Mouse (Mus musculus) heart, adult 2 months (tissue): ENCODE data around the gene Htatsf1.

Experiments
- CTCF ChIP-seq: fragments of 200-600 bp; IDR thresholded peaks from 2 replicates; pipeline ENCODE4 v1.8.1; 2022; ENCODE audit warnings: antibody characterized with exemption, mild to moderate bottlenecking, moderate library complexity
- POLR2A ChIP-seq: fragments of 200-500 bp; IDR thresholded peaks from 2 replicates; pipeline ENCODE4 v1.6.1; 2011; ENCODE audit warnings: mild to moderate bottlenecking, low read depth, low read length, control low read depth; ENCODE audit not compliant: insufficient read depth

GRCm38 (mm10) chrX:57042774-57043173 lies 10.6 kb upstream of the Htatsf1 start, which contains the start of gene Brs3:
- TF ChIP-seq CTCF (no peak), POLR2A (no peak)
